Mouse (Mus musculus) heart, postnatal 0 days (tissue): ENCODE measurements around the gene Tprkb.
"Not testable (repeated sequence)": the region's sequence is repeated elsewhere in the genome, so short reads cannot be mapped to it uniquely, and the experiment has no call there.

Experiments used
- CTCF ChIP-seq: IDR thresholded peaks from 2 replicates; pipeline ENCODE4 v1.5.1; 2016; ENCODE audit warnings: antibody characterized with exemption, control low read depth, low read depth
- EP300 ChIP-seq: IDR thresholded peaks from 2 replicates; pipeline ENCODE4 v1.6.1; 2016; ENCODE audit warnings: antibody characterized with exemption, low read depth

DNA sequence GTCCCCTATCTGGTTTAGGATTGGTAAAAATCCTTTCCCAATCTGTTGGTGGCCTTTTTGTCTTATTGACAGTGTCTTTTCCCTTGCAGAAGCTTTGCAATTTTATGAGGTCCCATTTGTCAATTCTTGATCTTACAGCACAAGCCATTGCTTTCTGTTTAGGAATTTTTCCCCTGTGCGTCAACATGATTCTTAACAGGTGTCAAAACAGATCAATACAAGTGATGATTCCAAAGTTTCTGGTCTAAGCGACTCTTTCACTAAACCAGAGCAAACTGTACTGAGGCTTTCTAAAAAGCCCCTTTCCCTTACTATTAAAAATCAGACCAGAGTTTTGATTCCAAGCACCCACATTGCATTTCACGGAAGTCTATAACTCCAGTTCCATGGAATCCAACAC lies 6.7 kb downstream of the Tprkb start:
- TF ChIP-seq CTCF, EP300: not testable (repeated sequence)
